Mouse (Mus musculus): Measurements from ENCODE around the gene Snrpf. TPM values are rescaled to one million over a fixed set of nuclear protein-coding genes. Genes with fewer than 3 reads are reported as not detected.

Gene Snrpf
- total RNA-seq, 2 experiments from 2014 or later, result 13.9 to 14.1 TPM

- intact Hi-C loops (cut with DNase I), result loop anchor here (5.0 kb wide), 1 partner anchor 44 kb away; no protein-coding TSS in a partner anchor
- DNase-seq (ENCODE audit: extremely low spot score in 1 of 2, low spot score in 2 of 2), result no peak
Measured at GRCm38 (mm10) chr10:93541585-93541984, 47.9 kb downstream of the Snrpf start.

DNA sequence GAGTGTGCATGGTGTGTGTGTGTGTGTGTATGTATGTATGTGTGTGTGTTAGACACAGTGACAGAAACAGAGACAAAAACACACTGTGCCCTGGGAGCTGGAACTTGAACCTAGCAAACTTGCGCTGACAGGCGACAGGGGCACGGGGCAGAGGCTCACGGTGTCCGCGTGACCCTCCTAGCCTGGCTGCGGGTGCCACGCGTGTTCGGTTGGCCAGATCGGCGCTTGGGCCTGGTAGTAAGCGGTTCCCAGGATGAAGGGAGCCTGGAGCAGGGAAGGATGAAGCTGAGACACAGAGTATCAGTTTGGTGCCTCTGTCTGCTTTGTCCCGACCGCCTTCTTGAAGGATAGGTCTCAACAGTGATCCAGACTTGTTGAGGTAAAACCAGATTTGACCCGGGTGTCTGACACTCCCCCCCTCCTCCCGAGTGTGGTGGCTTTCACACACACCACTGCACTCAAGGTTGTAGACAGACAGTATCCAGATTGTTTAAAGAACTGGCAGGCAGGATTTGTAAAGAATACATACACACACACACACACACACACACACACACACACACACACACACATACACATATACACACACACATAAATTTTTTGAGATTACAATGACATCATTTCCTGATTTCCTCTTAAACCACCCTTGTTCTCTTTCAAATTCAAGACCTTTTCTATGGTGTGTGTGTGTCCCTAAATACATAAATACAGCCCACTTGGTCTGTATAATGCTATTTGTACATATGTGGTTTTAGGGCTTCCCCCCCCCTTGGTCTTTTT is 48.9 kb downstream of the Snrpf start, which contains the start of gene Ccdc38:
Ccdc38 (plus strand) TSS at position 202 of the 780 bp plus-strand sequence.
- intact Hi-C loops (cut with DNase I), result loop anchor here (5.0 kb wide), 1 partner anchor 43 kb away; no protein-coding TSS in a partner anchor
- no peak for DNase-seq (ENCODE audit: extremely low spot score in 1 of 2, low spot score in 2 of 2)

DNA sequence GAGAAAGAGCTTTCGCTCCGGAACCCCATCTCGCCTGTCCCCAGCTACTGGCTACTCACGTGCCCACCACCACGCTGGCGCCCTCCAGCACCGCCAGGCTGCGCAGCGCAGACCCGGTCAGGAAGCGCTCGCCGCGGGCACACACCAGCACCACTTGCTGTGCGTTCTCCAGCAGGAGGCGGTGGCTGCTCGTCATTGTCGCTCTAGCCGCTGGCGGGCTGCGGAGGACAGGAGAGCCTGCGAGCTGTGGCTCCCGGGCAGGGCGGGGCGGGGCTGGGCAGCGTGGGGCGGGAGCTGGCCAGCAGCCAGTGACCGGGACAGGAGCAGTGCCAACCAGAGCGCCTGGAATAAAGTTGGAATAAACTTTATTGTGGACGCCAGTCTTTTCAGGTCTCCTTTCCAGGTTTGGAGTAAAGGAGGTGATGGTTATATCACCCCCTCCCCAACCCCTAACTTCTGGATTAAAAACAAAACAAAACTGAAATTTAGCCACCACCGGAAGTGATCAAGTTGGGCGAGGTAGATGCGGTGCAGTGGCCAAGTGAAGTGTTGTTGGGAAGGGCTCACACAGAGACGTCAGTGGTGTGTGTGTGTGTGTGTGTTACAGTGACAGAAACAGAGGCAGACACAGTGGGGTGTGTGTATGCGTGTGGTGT is 49.6 kb downstream of the Snrpf start, which contains the start of gene Amdhd1:
Amdhd1 (minus strand) TSS at position 259 of the 656 bp plus-strand sequence.
- intact Hi-C loops (cut with DNase I), result loop anchor here (5.0 kb wide), 1 partner anchor 43 kb away; no protein-coding TSS in a partner anchor
- peak; percentile 35 to 88 for DNase-seq (ENCODE audit: extremely low spot score in 1 of 2, low spot score in 2 of 2)

DNA sequence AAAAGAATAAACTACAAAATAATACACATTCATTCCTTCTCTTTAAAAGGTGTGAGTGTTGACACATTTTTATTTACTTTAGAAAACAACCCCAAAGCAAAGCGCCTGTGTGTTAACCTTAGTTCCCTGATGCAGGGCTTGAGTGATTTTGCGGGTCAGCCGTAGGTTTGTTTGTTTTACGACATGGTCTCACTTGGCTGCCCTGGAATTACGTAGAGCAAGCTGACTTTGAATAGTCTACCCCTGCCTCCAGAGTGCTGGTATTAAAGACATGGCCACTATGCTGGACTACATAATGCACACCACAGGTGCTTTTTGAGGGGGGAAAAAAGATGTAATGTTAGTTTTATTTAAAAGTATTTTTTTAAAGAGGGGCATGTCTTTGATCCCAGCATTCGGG is 50.7 kb downstream of the Snrpf start:
- intact Hi-C loops (cut with DNase I), result no loop called here
- DNase-seq (ENCODE audit: extremely low spot score in 1 of 2, low spot score in 2 of 2), result no peak

DNA sequence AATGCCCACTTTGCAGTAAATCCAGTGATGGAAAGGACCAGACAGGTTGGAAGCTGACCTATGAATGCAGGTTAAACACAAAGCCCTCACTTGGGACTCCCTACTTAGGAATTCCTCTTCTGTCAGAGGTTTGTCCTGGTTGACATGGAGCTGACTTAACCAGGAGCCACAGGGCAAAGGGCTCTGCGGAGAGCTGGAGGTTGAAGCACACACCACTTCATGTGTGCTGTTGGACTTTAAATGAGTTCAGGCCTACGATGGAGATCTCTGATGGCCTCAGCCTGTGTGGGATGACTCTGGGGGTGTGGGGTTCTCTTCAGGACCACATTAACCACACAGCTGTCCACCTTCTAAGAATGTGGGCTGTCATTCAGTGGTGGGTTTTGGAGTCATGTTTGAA is 51.2 kb downstream of the Snrpf start:
- intact Hi-C loops (cut with DNase I), result no loop called here
- no peak for DNase-seq (ENCODE audit: extremely low spot score in 1 of 2, low spot score in 2 of 2)

Other genes starting within 250 kb of the Snrpf start
- gene Lta4h, start 136.3 kb downstream of the Snrpf start, total RNA-seq (2021), result 10 to 100 TPM; 76.5 to 77.9 TPM
- gene Hal, start 100.9 kb downstream of the Snrpf start, total RNA-seq (2021), result under 1 TPM in 1 of 2 experiments, not detected in 1; 0.28 TPM
- 1 to 10 TPM; 2.1 to 3.0 TPM for gene Amdhd1, start 49.7 kb downstream of the Snrpf start, total RNA-seq (2021)
- gene Ccdc38, start 49.1 kb downstream of the Snrpf start, total RNA-seq (2021), result under 1 TPM in 1 of 2 experiments, not detected in 1; 0.15 TPM
- gene Ntn4, start 51.0 kb upstream of the Snrpf start, total RNA-seq (2021), result 10 to 100 TPM; 11.1 to 11.3 TPM
- not detected for gene Usp44, start 241.8 kb upstream of the Snrpf start, total RNA-seq (2021)